Mouse (Mus musculus) c-Kit-positive CD71-negative TER-119-negative erythroid progenitor cells, embryonic 14.5 days (primary cell): ENCODE measurements around the gene Serbp1.

Experiments
- DNase-seq: peaks from one replicate; pipeline ENCODE4 v3.0.0-alpha.2; 2013; ENCODE audit warnings: low read depth

The Serbp1 gene

DNA sequence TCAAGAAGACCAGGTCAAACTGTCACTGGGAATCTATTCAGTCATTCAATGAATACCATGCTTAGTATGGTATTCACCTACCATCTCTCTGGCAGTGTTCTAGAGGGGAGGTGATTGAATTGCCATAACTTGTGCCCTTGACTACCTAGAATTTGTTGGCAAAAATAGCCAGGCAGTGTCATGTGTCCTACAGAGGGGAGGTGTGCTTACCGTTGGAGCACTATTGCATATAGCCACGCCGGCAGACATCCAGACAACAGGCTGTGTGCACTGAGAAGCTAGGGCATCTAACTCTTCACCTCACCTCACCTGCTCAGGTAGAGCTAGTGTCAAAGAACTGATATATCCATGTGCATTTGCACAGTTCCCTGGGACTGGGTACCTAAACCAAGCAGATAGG is 63.3 kb downstream of the Serbp1 start:
- DNase-seq: no peak

DNA sequence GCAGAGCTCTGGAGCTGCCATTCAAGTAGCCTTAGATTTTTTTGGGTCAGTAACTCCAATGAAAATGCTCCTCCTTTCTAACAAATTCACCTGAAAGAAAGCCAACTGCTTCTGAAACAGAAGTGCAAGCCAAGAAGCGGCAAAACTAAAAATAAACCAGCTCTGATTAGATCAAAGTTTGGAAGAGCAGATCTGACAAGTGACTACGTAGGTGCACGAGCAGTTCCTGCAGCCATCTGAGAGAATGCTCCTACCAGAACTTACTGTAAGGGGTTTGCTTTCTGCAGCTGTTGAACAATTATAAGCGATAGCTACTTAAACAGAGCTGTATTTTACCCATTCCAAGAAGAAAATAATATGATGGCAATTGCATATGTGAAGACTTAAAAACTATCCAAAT is 64.5 kb downstream of the Serbp1 start:
- no peak for DNase-seq

DNA sequence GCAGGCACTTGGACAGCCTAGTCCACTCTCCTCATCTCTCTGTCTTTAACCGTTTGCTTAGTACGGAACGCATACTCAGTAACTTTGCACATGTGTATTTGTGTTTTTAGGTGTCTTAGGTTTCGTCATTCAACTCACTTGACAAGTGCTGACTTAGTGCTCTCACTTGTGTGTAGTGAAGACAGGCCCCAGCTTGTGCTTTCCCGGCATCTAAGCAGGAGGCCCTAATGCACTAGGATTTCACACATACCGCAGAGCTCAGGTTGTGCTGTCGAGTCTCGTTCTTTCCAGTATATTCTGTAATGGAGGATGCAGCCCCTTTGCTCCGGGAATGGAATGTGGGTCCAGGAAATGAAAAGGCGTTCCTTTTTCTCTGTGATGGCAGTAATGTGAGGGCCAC is 65.2 kb downstream of the Serbp1 start:
- DNase-seq: no peak

DNA sequence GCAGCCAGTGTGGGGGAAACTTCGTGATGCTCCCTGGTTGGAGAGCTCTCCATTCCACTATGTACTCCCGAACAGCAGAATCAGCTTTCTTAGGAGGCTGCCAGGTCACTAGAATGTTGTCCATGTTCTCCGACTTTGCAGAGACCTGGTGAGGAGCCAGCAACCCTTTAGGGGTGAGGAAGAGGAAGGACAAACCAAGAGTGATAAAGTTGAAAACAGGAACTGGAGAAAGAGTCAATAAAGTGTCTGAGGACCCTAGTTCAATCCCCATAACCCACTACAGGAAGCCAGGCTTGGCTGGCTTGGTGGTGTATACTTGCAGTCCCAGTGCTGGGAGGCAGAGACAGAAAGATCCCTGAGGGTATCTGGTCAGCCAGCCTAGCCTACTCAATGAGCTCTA is 71.0 kb downstream of the Serbp1 start:
- DNase-seq: no peak

DNA sequence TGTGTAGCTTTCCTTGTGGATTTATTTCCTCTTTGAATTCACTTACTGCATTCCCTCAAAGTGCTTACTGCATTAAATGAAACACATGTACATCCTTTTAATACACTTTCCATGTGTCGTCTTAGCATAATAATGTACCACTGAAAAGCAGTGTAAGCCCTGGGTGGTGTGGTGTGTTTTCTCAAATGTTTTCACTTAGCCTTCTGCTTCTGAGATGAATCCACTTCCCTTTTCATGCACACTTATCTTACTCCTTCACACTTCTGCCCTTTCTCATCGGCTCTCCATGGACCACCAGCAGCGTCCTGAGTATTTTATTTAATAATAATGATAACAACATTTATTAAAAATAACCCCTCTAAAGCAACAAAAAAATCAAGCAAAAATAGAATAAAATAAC is 71.8 kb downstream of the Serbp1 start:
- DNase-seq: no peak

DNA sequence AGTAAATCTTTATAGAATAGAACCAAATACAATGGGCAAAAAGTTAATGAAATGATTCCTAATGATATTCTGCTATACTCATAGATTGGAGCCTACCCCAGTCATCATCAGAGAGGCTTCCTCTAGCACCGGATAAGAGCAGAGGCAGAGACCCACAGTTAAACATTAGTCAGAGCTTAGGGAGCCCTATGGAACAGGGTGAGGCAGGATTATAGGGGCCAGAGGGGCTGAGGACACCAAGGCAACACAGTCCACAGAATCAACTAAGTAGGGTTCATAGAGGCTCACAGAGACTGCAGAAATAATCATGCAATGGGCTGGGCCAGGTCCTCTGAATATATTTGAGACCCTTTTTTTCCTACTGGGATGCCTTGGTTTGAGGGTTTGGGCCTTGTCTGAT is 76.7 kb downstream of the Serbp1 start:
- no peak for DNase-seq

DNA sequence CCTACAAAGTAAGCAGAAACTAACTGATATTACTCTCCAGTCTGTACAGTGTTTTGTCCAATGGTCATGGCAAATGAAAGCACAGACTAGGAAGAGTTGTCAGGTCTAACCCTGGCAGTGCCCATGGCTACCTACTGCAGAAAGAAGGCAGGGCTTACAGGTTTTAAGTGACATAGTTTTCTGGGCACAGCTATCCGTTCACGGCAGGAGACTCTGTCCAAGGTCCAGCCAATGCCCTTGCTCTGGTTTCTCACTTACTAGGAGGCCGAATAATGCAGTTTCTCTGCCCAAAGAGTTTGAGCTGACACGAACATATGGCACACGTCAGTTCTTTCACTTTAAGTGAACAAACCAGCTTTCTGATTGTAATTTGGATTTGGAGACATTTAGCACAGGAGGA is 79.1 kb downstream of the Serbp1 start:
- no peak for DNase-seq

DNA sequence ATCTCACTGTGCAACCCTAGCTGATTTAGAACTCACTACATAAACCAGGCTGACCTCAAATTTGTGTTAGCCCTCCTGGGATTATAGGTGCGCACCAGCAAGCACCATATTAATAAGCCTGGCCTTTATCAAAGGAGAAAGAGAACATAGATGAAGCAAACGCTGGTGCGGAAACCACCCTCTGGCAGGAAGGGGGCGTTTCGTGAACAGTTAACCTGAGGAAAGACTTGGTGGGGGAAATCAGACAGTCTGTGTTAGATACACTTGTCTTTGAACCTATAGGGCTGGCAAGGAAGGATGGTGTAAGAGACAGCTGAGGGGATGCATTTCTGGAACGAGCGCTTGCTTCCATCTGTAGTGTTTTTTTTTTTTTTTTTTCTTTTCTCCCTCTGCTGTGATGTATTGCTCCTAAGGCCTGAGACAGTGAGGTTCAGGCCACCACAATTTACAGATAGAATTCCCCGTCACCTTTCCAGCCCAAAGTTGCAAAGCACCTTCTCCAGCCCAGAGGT is 79.9 kb downstream of the Serbp1 start:
- no peak for DNase-seq

DNA sequence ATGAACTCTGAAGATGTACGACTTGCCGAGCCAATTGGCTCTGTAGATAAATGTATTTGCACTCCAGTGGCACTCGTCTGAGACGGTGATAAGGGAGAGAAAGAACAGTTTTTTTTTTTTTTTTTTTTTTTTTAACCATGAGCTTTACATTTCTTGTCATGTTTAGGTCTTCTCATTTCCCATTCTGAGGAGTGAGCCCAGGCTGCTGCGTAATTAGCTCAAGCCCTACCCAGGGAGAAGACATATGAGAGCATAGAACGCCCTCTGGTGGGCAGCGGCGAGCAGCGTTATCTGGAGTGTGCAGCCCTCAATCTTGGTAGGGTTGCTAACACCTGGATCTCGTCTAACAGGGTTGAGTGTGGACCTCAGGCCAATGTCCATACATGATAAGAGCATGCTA is 80.5 kb downstream of the Serbp1 start:
- peak; percentile 57 for DNase-seq

DNA sequence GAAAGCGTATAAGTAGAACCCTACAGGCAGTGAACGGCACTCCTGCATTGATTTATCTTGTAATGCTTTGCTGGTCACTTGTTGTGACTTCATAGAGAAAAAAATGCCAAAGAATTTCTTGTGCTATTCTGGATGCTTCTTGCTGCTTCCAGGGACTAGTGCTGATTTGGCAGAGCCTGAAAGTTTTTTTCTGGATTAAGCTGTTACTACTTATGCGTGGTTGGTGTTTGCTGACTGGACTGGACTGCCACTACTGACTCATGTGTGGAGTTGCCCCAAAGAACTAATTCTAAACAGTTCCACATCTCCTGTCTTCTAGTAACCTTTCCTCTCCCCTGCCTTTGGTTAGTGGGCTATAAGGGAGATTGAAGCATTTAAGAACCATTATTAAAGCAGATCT is 85.8 kb downstream of the Serbp1 start:
- DNase-seq: no peak

DNA sequence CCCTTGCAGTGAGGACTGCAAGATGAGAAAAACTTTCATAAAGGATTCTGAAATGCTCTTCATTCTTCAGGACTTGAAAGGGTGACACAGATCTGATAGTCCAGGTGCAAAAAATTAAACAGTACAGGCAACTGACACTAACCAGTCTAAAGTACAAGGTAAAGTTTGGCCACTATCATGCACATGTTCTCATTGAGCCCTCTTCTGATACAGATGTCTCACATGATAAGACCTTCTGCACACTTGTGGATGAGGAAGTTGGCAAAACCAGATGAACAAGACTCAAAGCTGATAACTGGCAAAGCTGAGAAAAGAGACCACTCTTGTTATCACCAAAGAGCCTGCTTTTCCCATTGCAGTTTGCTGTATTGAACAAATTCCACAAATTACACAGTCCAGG is 100.0 kb downstream of the Serbp1 start:
- peak; percentile 16 for DNase-seq

DNA sequence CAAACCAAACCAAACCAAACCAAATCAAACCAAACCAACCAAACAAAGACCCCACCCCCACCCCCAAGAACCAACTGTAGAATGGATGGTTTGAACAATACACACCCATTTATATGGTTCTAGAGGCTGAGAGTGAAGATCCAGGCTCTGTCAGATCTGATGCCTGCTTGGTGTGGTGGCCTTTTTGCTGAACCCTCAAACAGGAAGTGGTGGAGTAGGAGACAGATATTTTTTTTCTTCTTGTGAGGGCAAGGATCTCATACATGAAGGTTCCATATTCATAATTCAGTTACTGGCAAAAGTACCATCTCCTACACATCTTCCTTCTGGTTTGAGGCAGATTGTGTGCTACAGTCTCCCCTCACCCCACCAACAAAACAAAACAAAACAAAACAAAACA is 101.5 kb downstream of the Serbp1 start:
- no peak for DNase-seq
